Mouse (Mus musculus) spleen, postnatal 14 days (tissue): ENCODE measurements at regions not wholly inside any gene's neighbourhood (a gene's known extent, or its start where the extent isn't known, plus 50 kb on each side); places are given as distances from the start of the nearest gene placed in this dataset.

ENCODE experiments used
- DNase-seq, 2 experiments: peaks; one replicate each; pipeline ENCODE4 v3.0.0; 2021 to 2022; ENCODE audit warnings: low spot score in 2 of 2

GRCm38 (mm10) chr13:47751033-47751432 lies 510.0 kb upstream of the Id4 start:
- no peak for DNase-seq

DNA sequence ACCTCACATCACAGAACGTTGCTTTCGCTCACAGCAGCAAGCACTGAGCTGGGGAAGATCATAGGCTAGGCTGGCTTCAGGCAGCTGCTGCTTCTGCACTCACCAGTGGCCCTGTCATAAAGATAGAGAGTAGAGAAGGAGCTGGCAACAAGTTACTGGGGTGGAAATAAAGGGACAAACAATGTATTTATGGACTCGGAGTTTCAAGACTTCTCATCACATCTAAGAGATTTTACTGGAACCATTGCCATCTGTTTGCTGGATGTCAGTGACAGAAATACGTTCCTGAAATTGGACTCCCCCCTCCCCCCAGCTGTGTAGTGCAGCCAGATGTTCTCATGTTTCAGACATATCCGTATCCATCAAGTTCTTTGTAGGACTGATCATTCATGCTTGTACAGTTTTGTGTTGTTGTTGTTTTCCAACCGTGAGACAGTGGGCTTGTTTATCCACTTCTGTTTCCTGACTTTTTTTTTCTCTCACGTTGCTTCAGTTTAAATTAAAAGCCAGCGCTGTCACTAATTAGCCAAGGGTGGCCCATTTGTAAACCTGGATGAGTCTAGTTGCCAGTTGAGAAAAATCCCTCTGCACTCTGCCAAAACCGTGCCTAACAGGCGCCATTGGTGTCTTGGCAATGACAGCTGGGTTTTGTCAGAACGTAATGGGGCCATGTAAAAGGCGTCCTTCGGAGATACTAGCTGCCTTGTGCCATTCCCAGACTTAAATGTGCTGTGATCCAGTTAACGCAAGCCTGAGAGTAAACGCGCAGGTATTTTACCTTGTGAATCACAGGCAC lies 496.0 kb upstream of the Id4 start:
- DNase-seq, result no peak

GRCm38 (mm10) chr13:47768963-47769527 lies 492.0 kb upstream of the Id4 start:
- no peak for DNase-seq

- no peak for DNase-seq
Observed at GRCm38 (mm10) chr13:47777206-47778099, 483.6 kb upstream of the Id4 start.

DNA sequence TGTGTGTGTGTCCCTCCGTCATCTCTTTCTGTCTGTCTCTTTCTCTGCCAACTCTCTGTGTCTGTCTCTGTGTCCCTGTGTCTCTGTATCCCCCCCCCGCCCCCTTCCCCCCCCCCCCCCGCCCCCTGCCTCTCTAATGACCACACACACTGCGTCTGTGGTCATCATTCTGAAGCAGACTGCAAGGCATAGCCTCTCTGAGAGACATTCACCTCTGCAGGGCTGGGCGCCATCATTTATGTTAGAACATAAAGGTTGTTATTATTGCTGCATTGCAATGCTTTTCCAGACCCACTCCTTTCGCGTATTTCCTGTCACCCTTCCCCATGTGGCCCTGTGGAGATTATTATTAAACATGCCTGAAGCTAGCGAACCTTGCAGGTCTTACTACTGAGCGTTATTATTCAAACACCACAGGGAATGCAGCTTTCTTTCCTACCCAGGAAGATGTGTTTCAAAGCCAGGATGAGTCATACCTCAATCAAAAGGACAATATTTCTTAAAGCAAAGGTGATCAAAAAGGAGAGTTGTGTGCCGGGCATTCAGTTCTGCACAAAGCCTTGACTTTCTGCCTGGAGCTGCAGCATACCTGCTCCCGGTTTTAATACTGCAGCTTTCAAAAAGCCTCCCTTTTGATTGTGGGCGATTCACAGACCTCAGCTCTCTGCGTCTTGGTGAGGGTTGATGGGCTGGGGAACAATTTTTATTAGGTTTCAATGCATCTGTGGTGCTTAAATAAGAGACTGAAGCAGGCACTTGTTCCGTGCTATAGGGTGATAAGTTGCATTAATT lies 482.6 kb upstream of the Id4 start:
- no peak for DNase-seq

DNA sequence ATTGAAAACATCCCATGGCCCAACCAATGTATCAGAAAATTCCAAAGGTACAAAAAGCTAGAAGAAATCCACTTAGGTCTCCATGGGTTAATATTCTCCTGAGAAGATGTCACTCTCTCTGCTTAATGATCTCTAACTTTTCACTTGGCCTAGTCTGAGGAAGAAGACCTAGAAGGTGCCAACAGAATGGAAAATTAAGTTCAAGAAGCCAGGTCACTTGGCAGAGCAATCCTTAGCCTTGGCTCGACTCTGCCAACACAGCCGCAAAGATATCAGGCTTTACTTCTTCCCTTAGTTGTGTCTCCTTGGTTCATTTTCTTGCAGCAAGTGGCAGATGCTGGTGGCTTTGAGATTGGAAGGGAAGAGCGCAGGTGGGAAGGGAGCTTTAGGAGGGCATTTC lies 476.6 kb upstream of the Id4 start:
- no peak for DNase-seq

DNA sequence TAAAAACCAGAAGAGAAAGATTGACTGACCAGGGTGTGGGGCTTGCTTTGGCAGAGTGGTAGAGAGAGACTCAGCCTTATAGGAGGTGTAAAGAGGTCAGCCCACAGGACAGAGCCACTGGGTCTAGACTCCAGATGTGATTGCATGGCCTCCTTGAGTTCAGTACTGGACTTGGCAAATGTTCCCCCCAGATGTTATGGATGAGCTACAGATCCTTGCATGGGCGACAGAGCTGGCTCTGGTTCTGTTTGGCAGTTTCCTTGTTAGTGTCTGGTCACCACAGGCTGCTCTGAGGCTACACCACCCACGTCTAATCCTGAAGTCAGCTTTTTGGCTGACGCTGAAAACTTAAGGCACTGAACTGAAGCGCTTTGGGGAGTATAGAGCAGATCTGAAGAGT lies 463.2 kb upstream of the Id4 start:
- no peak for DNase-seq

GRCm38 (mm10) chr13:47811711-47812415 lies 449.2 kb upstream of the Id4 start:
- no peak for DNase-seq

- no peak for DNase-seq
Observed at GRCm38 (mm10) chr13:47818924-47819564, 442.0 kb upstream of the Id4 start.

- no peak for DNase-seq
Observed at GRCm38 (mm10) chr13:47836491-47836890, 424.5 kb upstream of the Id4 start.

- DNase-seq, result no peak
Observed at GRCm38 (mm10) chr13:47842418-47842817, 418.6 kb upstream of the Id4 start.

DNA sequence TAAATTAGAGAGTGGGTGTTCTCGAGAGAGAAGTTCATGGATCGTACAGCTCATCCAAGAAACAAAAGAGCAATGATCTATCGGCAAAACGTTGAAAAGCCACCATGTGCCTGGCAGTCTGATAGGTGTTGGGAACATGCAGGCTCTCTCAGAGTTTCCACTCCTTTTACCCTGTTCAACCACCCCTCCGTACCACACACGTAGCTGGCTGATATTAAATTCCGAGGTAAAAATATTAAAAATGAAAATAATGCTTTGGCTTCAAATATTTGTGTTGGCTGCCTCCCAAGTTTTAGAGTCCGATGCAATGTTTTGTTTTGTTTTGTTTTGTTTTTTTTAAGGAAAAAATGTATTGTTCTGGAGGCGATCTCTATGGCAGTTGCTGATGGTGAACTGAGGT lies 418.0 kb upstream of the Id4 start:
- DNase-seq, result no peak

DNA sequence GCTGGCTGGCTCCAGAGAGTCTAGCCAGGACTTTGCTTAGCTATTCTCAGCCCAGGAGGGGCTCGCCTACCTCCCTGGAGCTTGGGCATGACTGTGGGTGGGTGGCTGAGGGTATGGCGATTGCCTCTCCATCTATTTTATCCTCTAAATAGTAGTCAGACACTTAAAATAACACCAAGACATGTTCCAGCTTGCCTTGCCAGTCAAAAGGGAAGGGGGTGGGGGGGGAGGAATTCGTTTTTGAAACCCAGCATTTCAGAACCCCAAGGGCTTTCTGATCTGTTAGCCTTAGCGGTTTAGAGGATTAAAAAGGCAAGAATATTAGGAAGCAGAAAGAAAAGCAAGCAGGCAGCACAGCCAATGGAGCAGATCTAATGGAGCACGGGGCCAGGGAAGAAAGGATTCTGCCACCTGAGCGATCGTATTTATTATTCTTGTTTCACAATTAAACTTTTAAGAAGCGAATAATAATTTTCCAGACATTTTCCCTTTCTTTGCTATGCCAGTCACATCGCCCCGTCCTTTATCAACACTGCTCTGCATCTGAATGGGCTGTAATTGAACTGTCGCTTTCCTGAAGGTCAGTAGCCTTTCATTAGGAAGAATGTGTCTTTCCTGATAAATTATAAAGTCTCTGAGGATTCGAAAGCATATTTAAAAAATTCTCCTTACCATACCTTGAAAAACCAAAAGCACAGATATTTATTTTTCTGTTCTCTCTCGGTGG lies 417.3 kb upstream of the Id4 start:
- no peak for DNase-seq

DNA sequence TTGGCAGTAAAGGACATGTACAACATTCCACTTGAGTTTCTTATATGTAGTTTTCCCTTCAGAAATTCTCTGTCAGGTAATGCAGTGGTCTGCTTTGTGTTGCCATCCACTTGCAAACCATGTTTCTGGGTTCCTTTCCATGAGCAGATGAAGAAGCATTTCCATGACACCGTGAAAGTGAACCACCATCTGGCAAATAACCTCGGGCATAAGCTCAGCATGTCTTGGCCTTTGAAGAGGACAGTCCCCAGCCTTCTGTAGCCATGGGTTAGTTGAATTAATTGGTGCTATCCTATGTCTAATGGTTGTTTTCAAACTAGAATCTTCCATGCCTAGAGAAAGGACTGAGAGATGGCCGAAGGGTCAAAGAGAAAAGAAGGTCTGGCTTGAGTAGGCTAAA lies 414.3 kb upstream of the Id4 start:
- no peak for DNase-seq

GRCm38 (mm10) chr13:47848371-47849188 lies 412.4 kb upstream of the Id4 start:
- no peak for DNase-seq

DNA sequence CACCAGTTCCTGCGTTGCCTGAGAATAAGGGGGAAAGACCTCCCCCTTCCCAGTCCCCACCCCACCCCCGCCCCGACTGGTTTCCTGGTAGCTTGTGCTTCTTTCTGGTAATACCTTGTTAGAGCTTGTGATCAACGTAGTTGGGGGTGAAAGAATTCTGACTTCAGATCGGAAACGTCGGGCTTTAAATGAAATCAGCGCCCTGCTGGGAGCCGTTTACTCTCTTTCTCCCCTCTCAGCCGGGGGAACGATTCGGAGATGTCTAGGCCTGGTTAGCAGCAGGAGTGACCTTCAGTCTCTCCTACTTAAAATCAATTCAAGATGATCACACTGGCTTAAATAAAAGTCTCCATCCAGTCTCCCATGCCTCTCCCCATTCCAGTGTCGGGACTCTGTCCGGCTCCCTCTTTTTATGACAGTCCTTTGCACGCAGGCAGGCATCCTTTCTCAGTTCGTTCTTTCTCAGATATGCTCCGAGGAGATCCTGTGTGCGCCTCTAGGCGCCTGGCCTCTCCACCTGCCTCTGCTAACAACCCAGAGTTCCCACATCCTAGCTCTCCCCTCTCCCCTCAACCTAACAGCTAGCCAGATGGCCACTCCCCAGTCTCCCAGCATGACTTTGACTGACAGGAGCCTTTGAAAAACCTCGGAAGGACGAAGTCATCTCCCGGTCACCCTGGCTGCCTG lies 405.5 kb upstream of the Id4 start:
- DNase-seq, result no peak

GRCm38 (mm10) chr13:47858946-47859345 lies 402.1 kb upstream of the Id4 start:
- DNase-seq, result no peak

GRCm38 (mm10) chr13:47860316-47860715 lies 400.7 kb upstream of the Id4 start:
- DNase-seq, result no peak

- DNase-seq, result no peak
Observed at GRCm38 (mm10) chr13:47862896-47863295, 398.1 kb upstream of the Id4 start.
